Mouse (Mus musculus): ENCODE measurements around the gene Nacc1.

Gene Nacc1

DNA sequence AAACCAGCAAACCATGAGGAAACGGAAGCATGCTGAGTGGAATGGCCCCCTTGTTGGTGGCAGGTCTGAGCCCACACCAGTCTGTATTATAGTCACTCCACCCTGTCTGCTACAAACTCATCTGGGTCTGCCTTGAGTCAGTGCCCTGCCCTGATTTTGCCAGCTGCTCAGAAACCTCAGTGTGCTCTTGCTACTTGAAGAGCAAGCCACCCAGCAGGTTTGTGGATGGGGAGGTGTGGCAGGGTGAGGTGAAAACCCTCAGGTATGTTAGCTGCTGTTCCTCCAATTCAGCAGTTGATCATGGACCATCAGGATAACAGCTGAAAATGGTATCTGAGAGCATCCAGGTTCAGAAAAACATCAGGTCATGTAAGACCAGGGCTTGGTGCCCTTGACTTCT is 19.6 kb downstream of the Nacc1 start:
- DNase-seq (ENCODE audit: low read depth in 1 of 2, low spot score in 2 of 2): no peak

DNA sequence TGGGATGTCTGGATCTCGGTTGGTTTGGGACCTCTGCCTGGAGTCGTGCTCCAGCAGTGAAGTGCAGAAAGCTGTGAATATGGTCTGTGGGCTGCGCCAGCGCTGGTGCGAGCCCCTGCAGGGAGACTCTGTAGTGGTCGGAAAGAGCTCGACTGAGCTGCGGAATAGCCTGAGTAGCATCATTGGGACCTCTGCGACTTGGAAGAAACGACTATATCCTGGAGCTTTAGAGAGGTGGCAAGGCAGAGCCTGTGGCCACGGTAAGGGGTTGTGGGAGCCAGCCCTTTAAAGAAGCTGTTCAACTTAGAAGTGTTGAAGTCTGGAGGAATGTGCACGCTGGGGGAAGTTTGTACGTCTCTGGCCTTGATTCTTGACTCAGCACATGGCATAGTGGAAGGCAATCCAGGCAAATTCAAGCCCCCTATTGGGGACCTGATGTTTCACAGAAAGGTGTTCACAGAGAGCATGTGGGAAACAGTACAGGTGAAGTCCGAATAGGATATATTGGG is 22.2 kb downstream of the Nacc1 start:
- no peak for DNase-seq (ENCODE audit: low read depth in 1 of 2, low spot score in 2 of 2)

DNA sequence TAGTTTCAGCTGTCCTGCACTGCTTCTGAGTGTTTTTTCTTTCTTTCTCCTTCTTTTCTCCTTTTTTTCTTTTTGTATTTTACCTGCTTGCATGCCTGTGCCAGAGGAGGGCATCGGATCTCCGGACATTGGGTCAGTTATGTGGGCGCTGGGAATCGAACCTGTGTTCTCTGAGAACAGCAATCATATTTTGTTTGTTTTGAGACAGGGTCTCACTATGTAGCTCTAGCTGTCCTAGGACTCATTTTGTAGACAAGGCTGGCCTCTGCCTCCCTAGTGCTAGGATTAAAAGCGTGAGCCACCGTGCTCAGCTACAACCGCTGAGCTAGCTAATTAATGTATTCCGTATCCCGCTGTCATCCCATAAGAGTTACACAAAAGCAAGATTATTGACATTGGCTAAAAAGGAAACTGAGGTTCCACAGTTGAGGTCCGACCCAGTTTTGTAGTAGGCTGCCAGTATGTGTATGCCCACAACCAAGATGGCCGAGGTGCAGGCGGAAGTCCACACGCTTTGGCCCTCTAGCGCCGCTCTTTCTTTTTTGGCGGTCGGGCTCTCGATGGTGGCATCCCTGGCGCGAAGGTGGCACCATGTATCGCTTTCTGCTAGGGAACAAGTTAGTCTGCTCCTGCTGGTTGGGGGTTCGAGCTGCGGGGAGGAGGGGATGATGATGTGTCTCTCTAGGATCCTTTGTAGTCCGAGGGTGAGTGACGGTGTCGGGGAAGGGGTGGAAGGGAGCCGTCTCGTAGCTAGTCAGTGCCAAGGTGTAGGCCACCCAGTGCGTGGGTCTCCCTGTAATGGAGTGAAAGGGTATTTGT is 22.9 kb downstream of the Nacc1 start:
- DNase-seq (ENCODE audit: low read depth in 1 of 2, low spot score in 2 of 2): peak in 1 of 2 experiments; percentile 52

DNA sequence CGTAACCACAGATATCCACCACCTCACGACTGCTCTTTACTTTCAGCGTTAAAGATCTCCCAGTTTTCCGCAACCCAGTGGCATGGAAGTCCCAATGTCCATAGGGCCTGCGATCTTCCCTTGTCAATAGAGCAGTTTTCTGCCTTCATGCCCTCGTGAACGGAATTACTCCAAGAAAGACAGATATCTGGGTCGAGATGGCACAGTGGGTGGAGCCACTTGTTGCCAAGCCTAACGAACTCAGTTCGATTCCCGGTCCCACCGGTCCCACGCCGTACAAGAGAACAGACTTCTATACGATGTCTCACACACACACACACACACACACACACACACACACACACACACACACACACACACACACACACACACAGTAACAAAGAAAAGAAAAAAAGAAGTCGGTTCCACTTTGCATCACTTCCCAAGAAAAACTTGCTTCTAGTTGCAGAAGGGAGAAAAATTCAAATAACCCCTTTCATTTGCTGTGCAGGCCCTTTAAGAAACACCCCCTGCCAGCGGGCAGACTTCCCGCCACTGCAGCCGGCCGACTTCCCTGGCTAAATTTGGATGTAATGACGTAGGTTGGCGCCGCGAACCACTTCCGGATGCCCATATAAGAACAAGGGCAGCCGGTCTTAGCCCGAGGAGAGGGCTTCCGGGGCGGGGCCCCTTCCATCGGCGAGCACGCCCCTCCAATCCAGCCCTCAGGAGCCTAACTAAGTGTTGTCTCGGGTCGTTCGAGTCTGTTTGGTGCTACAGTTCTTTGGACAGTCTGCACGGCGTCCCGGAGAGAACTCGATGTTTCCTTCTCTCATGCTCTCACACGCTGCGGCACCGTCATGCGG is 24.0 kb downstream of the Nacc1 start:
- DNase-seq (ENCODE audit: low read depth in 1 of 2, low spot score in 2 of 2): peak; percentile 93 to 94

DNA sequence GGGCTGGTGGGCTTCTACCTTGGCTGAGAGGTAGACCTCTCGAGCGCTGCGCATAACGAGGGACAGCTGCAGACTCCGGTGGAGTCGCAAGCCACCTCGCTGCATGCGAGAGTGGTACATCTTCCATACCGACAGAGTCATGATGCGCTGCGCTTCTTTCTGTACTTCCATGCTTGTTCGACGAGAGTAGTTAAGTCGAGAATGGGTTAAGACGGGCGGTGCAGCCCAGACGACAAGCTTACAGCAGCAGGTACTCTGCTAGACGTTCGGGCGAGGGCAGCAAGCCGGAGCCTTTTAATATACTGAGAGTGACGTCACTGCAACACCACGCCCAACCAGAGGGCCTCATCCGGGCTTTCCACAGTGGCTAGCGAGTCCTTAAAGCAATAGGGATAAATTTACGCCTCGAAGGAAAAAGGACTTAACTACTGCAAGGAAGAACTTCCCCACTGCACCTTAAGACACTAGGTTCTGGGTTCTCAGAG is 25.0 kb downstream of the Nacc1 start, which contains the start of gene Ier2:
Gene Ier2, minus strand, starts transcription at position 272 of the 485 bp plus-strand sequence.
- peak; percentile 90 to 96 for DNase-seq (ENCODE audit: low read depth in 1 of 2, low spot score in 2 of 2)

DNA sequence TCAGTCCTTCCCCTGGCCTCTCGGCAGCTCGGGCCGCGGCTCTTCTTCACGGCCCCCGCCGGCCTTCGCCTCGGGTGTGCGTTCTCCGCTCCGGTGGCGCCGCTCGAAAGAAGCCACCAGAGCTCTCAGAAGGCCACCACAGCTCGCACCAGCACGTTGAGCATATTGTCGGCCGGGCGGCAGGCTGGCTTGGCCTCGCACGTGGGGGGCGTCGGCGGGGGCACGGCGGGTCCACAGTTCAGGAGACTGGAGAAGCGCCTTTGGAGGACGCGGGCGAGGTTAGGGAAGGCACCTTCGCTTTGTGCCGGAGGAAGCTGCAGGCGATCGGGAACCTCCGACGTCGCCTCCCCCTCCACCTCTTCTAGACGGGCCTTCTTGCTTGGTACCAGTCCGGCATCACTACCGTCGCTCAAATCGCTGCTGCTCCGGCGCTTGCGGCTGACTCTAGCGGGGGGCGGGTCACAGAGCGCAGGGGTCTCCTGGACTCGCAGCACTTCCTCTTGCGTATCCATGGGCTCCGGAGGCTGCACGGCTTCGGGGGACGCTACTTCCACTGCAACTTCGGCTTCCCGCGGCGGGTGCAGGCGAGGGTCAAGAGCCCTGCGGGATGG is 25.6 kb downstream of the Nacc1 start:
- DNase-seq (ENCODE audit: low read depth in 1 of 2, low spot score in 2 of 2): no peak

DNA sequence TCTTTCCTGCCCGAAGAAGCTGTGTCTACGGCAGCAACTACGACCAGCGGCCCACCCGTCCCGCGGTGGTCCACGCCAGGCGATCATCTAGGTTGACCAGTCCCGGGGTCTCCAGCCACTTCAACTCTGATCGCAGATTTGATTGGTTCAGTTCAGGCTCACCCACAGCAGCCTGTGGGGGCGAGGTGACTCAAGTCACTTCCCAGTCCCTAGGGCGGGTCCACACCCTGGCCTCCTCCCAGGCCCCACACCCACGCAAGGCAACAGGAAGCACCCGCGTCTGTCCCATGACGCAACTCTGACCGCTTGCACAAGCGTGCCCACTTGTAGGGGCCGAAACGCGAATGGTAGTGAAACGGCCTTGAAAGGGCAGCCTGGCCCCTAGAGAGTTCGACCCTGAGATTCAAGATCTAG is 26.2 kb downstream of the Nacc1 start:
- DNase-seq (ENCODE audit: low read depth in 1 of 2, low spot score in 2 of 2): peak; percentile 89 to 95

DNA sequence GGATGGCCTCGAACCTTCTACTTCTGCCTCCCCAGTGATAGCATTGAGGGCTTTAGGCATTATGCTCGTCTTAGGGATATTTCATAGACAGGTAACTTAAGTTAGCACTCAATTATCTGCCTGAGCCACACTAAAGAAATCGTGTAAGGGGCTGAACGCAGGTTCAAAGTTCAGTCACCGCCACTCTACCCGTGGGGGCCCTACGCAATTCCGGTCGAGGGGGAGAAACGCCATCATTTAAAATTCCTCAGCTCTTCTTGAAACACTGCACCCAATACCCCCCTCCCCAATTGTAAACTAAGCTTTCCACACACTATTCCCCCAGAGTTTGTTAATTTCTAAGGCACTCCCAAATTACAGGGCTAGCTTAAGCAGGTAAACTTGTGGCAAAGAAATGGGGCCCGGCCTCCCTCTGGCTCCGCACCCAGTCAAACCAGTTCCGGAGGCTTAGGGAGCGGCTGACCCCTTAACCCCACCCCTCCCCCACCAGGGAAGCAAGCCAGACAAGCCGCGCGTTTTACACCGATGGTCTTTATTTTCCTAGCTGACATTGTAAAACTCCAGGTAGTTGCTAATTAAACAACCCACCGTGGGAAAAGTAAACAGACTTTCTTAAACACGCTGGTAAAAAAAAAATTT is 26.7 kb downstream of the Nacc1 start:
- DNase-seq (ENCODE audit: low read depth in 1 of 2, low spot score in 2 of 2): no peak

DNA sequence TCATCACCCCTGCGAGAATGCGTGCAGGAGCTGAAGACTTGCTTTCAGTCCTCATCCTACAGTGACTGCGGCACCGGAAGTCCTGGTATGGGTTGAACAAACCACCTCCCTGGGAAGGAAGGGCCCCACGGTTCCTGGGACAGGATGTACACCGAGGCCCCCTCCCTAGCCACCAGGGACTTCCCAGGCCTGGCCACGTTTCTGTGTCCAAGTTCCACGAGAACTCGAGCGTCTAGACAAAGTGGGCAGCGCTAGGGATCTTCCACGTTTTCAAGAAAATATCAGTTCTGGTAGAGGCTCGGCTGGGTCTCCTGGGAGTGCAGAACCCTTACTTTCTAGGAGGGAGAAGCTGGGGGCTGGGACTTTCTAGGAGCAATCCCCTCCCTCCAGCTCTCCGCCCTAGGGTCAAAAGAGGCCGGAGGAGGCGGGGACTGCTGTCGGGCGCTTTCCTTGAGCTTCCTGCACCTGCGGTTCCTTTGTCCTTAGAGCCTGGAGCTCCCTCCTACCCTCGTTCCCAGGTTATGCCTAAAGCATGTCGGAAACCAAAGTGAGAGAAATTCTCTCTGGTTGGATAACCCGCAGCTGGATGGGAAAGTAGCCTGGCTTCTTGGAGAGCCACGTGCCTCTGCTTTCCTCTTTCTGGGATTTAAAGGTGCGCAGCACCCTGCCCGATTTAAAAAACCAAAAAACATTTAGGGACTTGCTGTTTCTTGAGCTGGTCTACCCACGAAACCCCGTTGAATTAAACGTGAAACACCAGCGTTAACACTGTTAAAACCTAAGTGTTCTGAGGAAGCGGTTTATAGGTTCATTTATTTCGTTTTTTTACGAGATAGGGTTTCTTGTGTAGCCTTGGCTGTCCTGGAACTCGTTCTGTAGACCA is 27.5 kb downstream of the Nacc1 start:
- DNase-seq (ENCODE audit: low read depth in 1 of 2, low spot score in 2 of 2): peak; percentile 42 to 73

DNA sequence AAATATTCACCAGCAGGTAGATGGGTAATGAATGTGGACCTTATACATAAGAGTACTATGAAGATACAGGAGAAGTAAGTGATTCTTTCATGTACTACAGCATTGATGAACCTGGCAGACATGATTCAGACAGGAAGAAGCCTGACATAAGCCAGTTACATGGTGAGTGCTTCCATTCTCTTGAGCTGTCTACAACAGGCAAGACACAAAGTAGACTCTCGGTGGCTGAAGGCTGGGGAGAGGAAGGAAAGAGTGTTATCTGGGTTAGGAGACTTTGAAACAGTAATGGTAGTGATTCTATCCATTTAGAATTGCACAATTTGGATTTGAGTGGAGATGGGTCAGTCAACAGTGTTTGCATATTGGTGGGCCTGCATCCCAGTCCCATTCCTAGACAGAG is 28.7 kb downstream of the Nacc1 start:
- DNase-seq (ENCODE audit: low read depth in 1 of 2, low spot score in 2 of 2): no peak

DNA sequence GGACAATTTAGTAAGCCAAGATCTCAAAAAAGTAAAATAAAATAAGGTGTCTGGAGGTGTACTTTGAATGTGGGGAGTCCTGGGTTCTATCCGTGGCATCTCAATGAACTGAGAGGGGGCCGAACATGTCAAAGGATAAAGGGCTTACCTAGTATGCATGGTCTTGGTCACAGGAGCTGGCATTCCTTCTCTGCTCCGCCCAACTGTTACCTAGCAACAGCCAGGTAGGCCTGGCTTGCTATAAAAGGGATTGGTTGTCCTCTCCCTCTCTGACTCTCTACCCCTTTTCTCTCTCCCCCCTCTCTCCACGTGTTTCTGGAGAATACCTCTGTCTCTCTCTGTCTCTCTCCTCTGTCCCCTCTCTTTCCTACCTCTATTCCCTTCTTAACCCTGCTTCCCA is 30.0 kb downstream of the Nacc1 start:
- no peak for DNase-seq (ENCODE audit: low read depth in 1 of 2, low spot score in 2 of 2)

DNA sequence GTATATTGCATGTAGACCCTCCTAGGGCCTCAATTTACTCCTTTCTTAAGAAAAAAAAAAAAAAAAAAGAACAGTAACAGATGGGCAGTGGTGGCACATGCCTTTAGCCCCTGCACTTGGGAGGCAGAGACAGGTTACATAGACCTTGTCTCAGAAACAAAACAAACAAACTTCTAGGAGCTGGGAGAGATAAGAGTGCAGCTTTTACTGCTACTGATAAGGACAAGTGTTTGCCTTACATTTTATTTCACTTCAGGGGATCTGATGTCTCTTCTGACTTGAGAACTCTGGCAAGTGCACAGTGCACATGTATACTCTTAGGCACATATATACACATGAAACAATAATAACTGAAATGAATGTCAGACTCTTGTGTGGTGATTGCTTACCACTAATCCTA is 30.5 kb downstream of the Nacc1 start:
- DNase-seq (ENCODE audit: low read depth in 1 of 2, low spot score in 2 of 2): no peak

DNA sequence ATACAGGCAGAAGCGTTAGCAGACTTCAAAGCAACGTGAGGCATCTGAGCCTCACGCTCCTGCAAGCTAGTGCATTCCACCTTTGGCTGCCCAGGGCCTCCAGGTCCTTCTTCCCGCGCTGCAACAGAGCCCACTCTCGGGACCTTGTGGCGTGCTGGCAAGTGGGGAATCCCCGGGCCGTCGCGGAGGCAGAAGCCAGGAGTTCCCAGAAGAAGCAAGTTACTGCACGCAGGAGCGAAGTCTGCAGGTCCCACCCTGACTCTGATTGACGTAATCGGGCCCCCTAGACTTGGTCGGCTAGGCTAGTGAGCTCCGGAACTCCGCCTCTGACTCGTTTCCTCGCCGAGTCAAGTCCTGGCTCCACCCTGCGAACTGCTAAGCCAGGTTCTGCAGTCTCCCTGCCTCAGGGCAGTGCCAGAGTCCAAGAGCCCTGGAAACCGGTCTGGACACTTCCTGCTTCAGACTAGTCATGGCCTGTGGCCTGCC is 31.0 kb downstream of the Nacc1 start:
- peak; percentile 38 to 51 for DNase-seq (ENCODE audit: low read depth in 1 of 2, low spot score in 2 of 2)

DNA sequence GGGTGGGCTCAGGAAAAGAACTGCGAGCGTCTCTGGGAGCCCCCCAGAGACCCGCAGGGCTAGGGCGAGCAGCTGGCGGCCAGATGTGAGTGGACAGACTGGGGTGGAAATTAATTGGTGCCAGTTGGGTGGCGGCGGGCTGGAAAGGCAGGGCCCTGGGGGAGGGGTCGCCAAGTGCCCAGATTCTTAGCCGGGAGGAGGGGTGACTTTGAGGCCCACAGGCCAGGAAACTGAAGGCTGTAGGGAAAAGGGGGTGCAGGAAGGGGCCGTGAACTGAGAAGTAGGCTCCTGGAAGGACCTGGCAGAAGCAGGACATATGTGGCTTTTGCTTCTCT is 31.5 kb downstream of the Nacc1 start:
- DNase-seq (ENCODE audit: low read depth in 1 of 2, low spot score in 2 of 2): no peak

DNA sequence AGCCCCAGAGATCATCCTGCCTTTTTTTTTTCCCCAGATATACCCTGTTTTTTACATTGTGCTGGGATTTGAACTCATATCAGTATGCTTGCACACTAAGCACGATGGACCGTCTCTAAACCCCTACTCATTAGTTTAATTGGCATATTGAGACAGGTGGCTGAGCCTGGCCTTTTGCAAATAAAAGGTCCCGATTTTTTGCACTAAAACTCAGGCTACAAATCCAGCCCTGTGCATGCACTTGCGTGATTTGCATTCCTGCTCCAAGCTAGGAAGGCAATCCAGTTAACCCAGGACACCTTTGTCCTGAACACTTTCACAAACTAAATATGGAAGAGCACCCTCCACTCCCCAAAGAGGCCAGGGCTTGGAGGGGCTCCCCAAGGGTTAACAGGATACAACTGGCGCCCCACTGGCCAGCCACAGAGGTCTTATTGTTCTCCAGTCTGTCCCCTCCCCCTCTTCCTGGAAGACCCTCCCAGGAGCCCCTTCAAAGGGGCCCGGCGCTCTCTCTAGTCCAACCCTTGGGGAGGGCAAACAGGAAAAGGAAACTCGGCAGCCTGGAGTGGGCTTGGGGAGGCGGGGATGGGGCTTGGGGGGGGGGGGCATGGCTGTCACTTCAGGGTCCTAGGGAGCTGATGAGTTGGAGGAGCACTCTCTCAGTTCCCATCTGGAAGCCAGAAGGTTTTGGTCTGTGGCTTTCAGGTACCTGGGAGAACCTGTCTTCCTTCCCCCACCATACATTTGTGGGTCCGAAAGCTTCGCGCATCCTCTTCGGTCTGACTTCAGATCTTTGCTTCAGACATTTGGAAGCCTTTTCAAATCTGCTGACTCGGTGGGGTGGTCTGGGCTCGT is 32.1 kb downstream of the Nacc1 start:
- DNase-seq (ENCODE audit: low read depth in 1 of 2, low spot score in 2 of 2): no peak

DNA sequence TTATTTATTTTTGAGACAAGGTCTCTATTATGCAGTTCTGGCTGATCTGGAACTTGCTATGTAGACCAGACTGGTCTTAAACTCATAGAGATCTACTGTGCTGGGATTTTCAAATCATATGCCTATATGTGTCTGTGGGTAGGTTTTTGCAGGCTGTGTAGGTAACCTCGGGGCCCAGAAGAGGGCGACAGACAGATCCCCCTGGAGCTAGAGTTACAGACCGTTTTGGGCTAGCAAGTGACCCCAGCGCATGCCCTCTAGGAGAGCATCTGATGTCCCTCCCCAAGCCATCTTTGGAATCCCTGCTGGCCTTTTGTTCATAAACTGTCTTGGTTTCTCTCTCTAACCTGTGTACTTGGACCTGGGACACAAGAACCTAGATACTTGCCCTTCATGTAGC is 33.1 kb downstream of the Nacc1 start:
- DNase-seq (ENCODE audit: low read depth in 1 of 2, low spot score in 2 of 2): no peak

DNA sequence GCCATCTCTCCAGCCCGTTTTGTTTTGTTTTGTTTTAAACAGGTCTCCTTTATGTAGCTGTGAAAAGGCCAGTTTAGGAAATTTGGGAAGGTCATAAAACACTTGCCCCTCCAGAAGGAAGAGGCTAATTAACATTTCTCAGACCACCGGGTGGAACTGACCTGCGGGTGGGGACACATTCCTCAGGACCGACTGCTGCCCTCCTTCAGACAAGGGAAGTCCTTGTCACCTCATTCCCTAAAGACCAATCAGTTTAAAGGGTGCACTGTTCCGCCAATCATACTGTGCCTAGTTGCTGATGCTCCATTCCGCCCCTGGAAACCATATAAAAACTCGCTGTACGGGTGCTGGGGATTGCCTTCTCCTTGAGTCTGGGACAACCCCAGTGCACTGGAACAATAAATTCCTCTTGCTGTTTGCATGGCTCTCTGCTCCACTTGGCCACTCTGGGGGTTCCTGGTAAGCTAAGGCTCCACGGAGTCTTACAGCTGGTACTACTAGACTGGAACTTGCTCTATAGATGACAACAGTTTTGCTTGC is 34.5 kb downstream of the Nacc1 start:
- no peak for DNase-seq (ENCODE audit: low read depth in 1 of 2, low spot score in 2 of 2)

DNA sequence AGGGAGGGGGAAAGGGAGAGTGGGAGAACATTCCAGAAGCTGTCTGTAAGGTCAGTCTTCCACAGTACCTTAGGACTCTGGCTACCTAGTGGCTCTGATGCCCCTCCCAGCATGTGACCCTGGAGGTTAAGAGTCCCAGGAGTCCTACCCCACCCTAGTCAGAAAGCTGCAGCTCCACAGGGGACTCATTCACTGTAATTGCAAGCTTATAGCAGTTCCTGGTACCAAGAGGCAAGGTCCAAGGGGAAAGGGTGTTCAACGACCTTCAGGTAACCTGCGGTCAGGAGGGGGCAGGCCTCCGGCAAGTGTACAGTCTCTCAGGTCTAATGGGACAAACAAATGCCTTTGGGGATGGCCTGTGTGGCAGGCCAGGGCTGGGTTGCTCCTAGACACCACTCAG is 37.4 kb downstream of the Nacc1 start:
- DNase-seq (ENCODE audit: low read depth in 1 of 2, low spot score in 2 of 2): no peak

DNA sequence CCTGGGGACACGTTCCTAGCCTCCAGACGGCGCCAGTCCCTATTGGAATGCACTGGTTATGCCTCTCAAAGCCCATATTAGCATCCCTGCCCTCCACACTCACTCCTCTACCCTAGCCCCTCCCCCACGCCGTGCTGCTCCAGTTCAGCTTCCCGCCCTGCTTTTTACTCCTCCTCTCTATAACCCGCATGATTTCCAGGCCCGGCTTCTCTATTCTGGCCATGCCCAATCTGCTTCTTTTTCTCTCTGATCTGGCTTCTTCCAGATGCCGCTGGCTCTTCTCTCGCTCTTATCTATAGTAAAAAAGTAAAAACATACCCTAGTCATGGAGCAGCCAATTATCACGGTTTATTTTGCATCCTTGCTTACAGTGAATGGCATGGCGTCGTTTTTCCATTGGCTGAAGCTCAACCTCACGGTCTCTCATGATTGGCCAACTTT is 40.2 kb downstream of the Nacc1 start:
- no peak for DNase-seq (ENCODE audit: low read depth in 1 of 2, low spot score in 2 of 2)

Data from monocyte, adult 2 months (primary cell).